Mouse (Mus musculus): Measurements from ENCODE around the gene Gm10577.

DNA sequence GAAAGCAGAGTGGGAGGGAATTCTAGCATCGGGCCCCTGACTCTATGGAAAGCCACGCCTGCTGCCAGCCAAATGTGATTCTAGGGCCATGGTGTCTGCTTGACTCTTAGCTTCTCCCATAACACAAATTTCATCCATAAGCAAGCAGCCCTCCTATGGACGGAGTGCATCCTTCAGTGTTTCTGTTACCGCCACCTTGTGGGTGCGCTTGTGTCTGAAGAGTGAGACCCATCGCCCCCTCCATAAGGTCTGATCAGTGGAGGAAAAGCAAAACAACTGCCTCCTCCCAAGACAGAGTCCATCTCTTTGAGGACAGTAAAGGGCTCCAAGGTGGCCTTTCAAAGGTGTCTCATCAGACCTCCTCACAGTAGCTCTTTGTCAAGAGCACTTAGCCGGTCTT, 43.0 kb downstream of the Gm10577 start:
- TF ChIP-seq CTCF (IDR thresholded peaks at IDR 0.05; ENCODE audit: low read depth) (no peak), EP300 (IDR thresholded peaks at IDR 0.05; ENCODE audit: low read depth) (no peak)
